Mouse (Mus musculus): Measurements from ENCODE around the gene Sh2d1b1.

DNA sequence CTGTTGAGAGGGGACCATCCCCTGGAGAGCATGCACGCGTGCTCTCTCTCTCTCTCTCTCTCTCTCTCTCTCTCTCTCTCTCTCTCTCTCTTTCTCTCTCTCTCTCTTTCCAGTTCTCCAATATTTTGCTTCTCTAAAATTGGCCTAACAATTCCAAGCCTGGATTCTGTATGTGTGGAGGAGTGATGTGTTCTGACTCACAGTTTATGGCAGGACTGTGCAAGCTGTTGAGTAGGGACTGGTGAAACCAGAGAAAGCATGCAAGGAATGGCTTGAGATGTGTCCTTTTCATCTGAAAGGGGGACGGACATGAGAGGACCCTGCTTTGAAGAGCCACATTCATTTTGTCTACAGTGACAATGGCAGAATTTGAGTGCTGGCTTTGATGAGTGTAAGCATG is 32.1 kb upstream of the Sh2d1b1 start:
- TF ChIP-seq GATA1 (IDR thresholded peaks at IDR 0.05; ENCODE audit: borderline replicate concordance, low read length) (no peak), FLI1 (IDR thresholded peaks at IDR 0.05; ENCODE audit: low read length) (no peak)
